Mouse (Mus musculus): ENCODE data around the gene Lrrn4. TPM values are rescaled to one million over a fixed set of nuclear protein-coding genes. Genes with fewer than 3 reads are reported as not detected.

Lrrn4 gene
- polyA plus RNA-seq, 1 experiment from 2014 or later, result 1.1 TPM

DNA sequence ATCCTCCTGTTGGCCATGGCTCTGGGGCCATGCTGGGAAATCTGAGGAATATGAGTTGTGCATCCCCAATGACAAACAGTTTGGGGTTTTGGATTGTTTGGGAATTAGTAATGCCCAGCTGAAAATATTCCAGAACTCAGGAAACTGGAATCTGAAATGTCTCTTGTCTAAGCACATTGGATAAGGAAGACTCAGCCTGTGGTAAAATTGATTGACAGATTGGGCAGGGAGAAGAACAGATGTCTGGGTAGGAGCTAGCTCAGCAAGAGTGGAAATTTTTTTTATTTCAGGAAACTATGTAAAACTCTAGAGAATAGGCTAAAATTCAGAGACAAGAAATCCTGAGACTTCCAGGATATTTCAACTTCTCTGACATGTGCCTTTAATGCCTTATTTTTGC, 20.3 kb downstream of the Lrrn4 start:
- H3K4me3 ChIP-seq, result no peak overlapping the region
- DNase-seq (ENCODE audit: low spot score), result no peak
- no peaks in the 10 kb centered on the region for H3K9me3 ChIP-seq (replicated peaks)
- no peaks in the 10 kb centered on the region for H3K4me1 ChIP-seq
- peaks cover 15% of the 10 kb centered on the region for H3K36me3 ChIP-seq
- H3K27ac ChIP-seq, result no peak overlapping the region
- no peaks in the 10 kb centered on the region for H3K27me3 ChIP-seq (ENCODE audit: low read depth, poor library complexity, severe bottlenecking)

DNA sequence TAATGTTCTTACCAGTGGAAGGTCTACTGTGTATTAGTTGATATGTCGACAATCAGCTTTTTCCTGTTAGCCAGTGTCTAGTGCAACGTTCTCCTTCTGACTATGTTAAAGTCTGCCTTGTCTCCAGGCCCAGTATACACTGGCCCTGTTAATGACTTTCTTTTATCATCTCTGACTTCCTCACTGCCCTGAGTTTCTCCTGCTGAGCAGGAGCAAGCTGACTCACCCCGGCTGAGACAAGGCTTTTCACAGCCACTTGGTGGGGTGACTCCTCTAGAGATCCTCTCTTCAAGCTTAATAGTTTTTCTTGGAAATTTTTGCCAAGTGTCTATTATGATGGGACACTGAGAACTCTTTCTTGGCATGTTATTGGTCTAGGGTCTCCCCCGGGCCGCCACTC, 24.4 kb downstream of the Lrrn4 start:
- no peak for DNase-seq (ENCODE audit: low spot score)
- no peak overlapping the region for H3K27ac ChIP-seq
- no peaks in the 10 kb centered on the region for H3K4me1 ChIP-seq
- no peak overlapping the region for H3K4me3 ChIP-seq
- 88% methylated on average over 5 of the region's 5 CpGs for whole genome bisulfite sequencing
- no peaks in the 10 kb centered on the region for H3K9me3 ChIP-seq (replicated peaks)
- peaks cover 30% of the 10 kb centered on the region for H3K36me3 ChIP-seq
- H3K27me3 ChIP-seq (ENCODE audit: low read depth, poor library complexity, severe bottlenecking), result no peaks in the 10 kb centered on the region

DNA sequence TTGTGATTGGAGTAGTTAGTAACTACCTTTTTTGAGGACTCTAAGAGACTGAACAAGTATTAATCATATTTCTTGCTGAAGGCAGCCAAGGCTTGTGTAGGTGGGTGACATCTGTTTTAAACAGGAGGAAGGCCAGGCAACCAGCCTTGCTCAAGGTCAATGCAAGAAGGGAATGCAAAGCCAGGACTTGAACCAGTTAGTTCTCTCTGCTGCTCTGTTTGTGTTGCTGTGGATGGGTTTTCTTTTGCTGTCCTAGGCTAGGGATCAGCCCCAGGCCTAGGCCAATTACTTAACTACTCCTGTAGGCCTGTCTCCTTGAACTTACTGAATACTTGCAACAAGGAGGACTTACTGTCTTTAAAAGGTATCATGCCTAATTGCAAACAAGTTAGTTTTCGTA, 27.6 kb downstream of the Lrrn4 start:
- WGBS, result 92% methylated on average over 1 of the region's 1 CpGs
- DNase-seq (ENCODE audit: low spot score), result no peak
- Histone ChIP-seq H3K4me1 (peaks cover 3% of the 10 kb centered on the region), H3K9me3 (replicated peaks) (no peaks in the 10 kb centered on the region), H3K36me3 (peaks cover 44% of the 10 kb centered on the region), H3K27me3 (ENCODE audit: low read depth, poor library complexity, severe bottlenecking) (no peaks in the 10 kb centered on the region), H3K4me3 (no peak overlapping the region), H3K27ac (no peak overlapping the region)

DNA sequence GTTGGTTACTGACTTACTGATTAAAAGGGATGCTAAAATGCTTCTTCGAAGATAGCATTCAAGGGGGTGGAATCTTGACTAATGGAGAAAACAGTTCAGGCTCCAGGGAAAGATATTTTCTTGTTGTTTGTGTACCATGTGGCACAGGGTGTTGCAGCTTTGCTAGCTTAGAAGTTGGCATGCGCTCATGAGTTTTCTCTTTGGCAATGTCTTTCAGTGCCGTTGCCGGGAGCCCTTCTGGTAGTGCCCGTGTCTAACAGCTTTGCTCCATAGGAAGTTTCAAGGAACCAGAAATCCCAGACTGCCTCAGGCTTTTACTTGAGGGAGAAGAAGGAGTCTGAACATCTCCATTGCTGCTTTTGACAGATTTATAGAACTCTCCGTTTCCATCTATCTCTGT, 31.6 kb downstream of the Lrrn4 start:
- H3K27ac ChIP-seq, result no peak overlapping the region
- H3K4me1 ChIP-seq, result peaks cover 13% of the 10 kb centered on the region
- WGBS, result 93% methylated on average over 6 of the region's 6 CpGs
- no peak for DNase-seq (ENCODE audit: low spot score)
- H3K27me3 ChIP-seq (ENCODE audit: low read depth, poor library complexity, severe bottlenecking), result no peaks in the 10 kb centered on the region
- peaks cover 44% of the 10 kb centered on the region for H3K36me3 ChIP-seq
- H3K4me3 ChIP-seq, result no peak overlapping the region
- no peaks in the 10 kb centered on the region for H3K9me3 ChIP-seq (replicated peaks)

DNA sequence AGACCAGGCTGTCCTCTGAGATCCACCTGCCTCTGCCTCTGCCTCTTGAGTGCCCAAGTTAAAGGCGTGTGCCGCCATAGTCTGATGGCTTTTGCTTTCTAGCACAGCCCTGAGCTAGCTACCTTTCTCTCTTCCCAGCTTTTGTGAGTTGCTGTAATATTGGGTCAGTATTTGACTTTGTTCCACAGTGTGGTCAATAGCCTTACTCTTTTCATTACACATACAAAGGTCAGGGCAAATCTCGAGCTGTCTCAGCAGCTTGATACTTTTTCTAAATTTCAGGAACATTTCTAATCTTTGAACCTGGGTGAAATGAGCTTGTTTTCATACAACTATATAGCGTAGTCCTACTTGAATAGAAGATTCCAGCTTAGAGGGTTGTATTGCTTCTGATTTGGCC, 32.3 kb downstream of the Lrrn4 start:
- WGBS, result 95% methylated on average over 4 of the region's 4 CpGs
- Histone ChIP-seq H3K4me1 (peaks cover 13% of the 10 kb centered on the region), H3K9me3 (replicated peaks) (no peaks in the 10 kb centered on the region), H3K4me3 (no peak overlapping the region), H3K27me3 (ENCODE audit: low read depth, poor library complexity, severe bottlenecking) (no peaks in the 10 kb centered on the region), H3K27ac (no peak overlapping the region), H3K36me3 (peaks cover 40% of the 10 kb centered on the region)
- DNase-seq (ENCODE audit: low spot score), result no peak

DNA sequence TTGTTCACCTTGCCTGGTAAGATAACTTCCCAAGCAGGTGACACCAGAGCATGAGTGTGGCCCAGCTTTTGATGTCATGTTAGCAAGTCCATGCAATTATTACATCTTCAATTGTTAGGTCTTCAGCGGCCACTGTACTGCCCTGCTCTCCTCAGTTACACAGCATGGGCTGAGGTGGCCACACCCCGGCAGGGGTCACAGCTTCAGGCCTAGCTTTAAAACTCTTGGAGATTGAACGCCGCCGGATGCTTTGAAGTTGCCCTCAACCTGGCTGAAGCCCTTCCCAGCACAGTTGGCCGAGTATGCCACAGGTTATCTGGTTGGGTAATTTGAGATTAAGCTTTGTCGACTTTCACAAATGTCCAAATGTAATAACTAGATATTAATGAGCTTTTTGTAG, 33.1 kb downstream of the Lrrn4 start:
- DNase-seq (ENCODE audit: low spot score), result no peak
- H3K27me3 ChIP-seq (ENCODE audit: low read depth, poor library complexity, severe bottlenecking), result no peaks in the 10 kb centered on the region
- 24% methylated on average over 7 of the region's 7 CpGs for WGBS
- no peak overlapping the region for H3K27ac ChIP-seq
- H3K36me3 ChIP-seq, result peaks cover 37% of the 10 kb centered on the region
- no peaks in the 10 kb centered on the region for H3K9me3 ChIP-seq (replicated peaks)
- peaks cover 13% of the 10 kb centered on the region for H3K4me1 ChIP-seq
- peak overlapping the region; percentile 94 for H3K4me3 ChIP-seq

DNA sequence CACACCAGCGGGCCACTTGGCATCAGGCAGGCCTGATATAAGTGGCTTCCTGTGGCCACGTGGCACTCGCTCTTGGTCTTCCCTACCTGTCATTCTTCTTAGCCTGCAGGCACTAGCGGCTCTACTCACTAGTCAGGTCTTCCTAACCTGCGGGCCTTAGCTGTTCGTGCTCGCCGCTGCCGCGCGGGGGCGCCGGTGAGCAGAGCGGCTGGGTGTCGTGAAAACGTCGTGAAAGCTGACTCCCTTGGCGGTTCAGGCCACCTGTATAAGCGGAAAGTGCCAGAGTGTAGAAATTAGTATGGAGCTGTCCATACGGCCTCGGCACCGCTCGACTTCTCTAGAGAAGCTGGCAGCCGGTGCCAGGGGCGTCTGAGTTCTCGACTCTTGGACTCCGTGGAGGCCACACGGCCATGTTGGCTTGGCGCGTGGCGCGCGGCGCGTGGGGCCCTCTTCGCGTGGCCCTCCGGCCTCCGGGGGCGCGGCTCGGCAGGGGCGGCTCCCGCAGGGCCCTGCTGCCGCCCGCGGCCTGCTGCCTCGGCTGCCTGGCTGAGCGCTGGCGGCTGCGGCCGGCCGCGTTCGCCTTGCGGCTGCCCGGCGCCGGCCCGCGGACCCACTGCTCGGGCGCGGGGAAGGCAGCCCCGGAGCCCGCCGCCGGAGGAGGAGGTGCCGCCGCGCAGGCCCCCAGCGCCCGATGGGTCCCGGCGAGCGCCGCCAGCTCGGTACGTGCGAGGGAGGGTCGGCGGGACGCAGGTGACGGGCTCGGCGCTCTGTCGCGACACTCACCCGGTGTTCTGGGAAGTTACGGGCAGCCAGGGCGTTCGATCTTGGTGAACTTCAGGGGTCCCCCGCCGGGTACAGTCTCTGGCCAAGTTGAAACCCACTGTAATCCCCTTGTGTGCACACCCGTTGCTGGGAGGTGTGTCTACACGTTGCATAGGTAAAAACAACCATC, 34.0 kb downstream of the Lrrn4 start, which contains the start of gene Crls1:
Crls1 (plus strand) TSS at position 260 of the 952 bp plus-strand sequence.
- peak; percentile 100 for DNase-seq (ENCODE audit: low spot score)
- no peaks in the 10 kb centered on the region for H3K9me3 ChIP-seq (replicated peaks)
- peaks cover 34% of the 10 kb centered on the region for H3K36me3 ChIP-seq
- H3K27me3 ChIP-seq (ENCODE audit: low read depth, poor library complexity, severe bottlenecking), result no peaks in the 10 kb centered on the region
- peak within 1 kb of the TSS; percentile 90 for H3K27ac ChIP-seq
- WGBS, result 2% methylated on average over 95 of the region's 96 CpGs
- H3K4me3 ChIP-seq, result peak within 1 kb of the TSS; percentile 94
- peaks cover 13% of the 10 kb centered on the region for H3K4me1 ChIP-seq

DNA sequence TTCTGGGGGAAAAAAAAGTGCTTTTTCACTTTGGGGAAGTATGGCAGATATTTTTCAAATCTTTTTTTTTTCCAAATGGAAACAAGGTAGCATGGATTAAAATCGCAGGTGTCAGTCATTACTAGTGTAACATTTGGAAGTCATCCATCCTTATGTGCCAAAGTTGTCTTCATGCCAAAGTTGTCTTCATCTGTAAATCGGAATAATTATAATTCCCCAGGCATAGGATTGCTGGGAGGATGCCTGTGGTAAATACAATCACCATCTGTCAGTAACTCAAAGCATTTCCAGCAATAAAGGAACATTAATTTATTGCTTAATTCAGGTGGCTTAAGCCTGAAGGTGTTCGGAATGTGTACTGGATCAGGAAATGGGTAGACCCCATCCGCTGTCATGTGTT, 39.6 kb downstream of the Lrrn4 start:
- Histone ChIP-seq H3K27me3 (ENCODE audit: low read depth, poor library complexity, severe bottlenecking) (no peaks in the 10 kb centered on the region), H3K4me3 (no peak overlapping the region), H3K4me1 (no peaks in the 10 kb centered on the region), H3K36me3 (peaks cover 68% of the 10 kb centered on the region), H3K27ac (no peak overlapping the region), H3K9me3 (replicated peaks) (no peaks in the 10 kb centered on the region)
- WGBS, result 94% methylated on average over 4 of the region's 4 CpGs
- no peak for DNase-seq (ENCODE audit: low spot score)

Other genes with a start within 250 kb of the Lrrn4 start
- gene Shld1, start 194.0 kb downstream of the Lrrn4 start, polyA plus RNA-seq (2016; fragmentation: Nextera tagmentation; extraction: Ambion mirVana), result 16.6 and 17.0 TPM in 2 replicates
- gene Chgb, start 99.6 kb downstream of the Lrrn4 start, polyA plus RNA-seq (2016; fragmentation: Nextera tagmentation; extraction: Ambion mirVana), result 0.10 TPM in 2 replicates
- gene Trmt6, start 64.8 kb downstream of the Lrrn4 start, polyA plus RNA-seq (2016; fragmentation: Nextera tagmentation; extraction: Ambion mirVana), result 36.0 and 43.9 TPM in 2 replicates
- gene Mcm8, start 64.8 kb downstream of the Lrrn4 start, polyA plus RNA-seq (2016; fragmentation: Nextera tagmentation; extraction: Ambion mirVana), result 30.2 and 30.6 TPM in 2 replicates
- 17.0 and 17.4 TPM in 2 replicates for gene Crls1, start 34.2 kb downstream of the Lrrn4 start, polyA plus RNA-seq (2016; fragmentation: Nextera tagmentation; extraction: Ambion mirVana)
- 12.1 and 17.3 TPM in 2 replicates for gene Fermt1, start 65.0 kb upstream of the Lrrn4 start, polyA plus RNA-seq (2016; fragmentation: Nextera tagmentation; extraction: Ambion mirVana)

Measured in limb, embryonic 10.5 days (tissue).